Mouse (Mus musculus) cerebellum, adult 2 months (tissue): ENCODE results near the gene Anapc16. TPM values are rescaled to one million over a fixed set of nuclear protein-coding genes. Genes with fewer than 3 reads are reported as not detected.
"Not testable (repeated sequence)": the region's sequence is repeated elsewhere in the genome, so short reads cannot be mapped to it uniquely, and the experiment has no call there.

Experiments
- DNase-seq, 2 experiments: peaks; one replicate each; pipeline ENCODE4 v3.0.0; 2021
- H3K27ac ChIP-seq: fragments of 200-500 bp; 2 replicates; pipeline ENCODE4 v1.5.1; 2012; ENCODE audit warnings: low read length, control low read depth, inconsistent platforms; ENCODE audit not compliant: insufficient read depth
- H3K27me3 ChIP-seq: fragments of 200-500 bp; 2 replicates; pipeline ENCODE4 v1.6.1; 2012; ENCODE audit warnings: inconsistent platforms, mild to moderate bottlenecking, low read length, moderate library complexity; ENCODE audit not compliant: control insufficient read depth, insufficient read depth
- H3K4me1 ChIP-seq: fragments of 200-500 bp; 2 replicates; pipeline ENCODE4 v1.6.1; 2011; ENCODE audit warnings: low read length; ENCODE audit not compliant: control insufficient read depth, insufficient read depth
- H3K4me3 ChIP-seq: fragments of 200-500 bp; replicated peaks from 2 replicates; pipeline ENCODE3; 2011; ENCODE audit warnings: mild to moderate bottlenecking, low read depth, low read length, control low read depth; ENCODE audit not compliant: insufficient read depth
- CTCF ChIP-seq: fragments of 200-500 bp; IDR thresholded peaks from 2 replicates; pipeline ENCODE4 v1.5.1; 2011; ENCODE audit warnings: low read depth, mild to moderate bottlenecking, control low read depth, low read length, moderate library complexity, borderline replicate concordance; ENCODE audit not compliant: insufficient read depth
- POLR2A ChIP-seq: fragments of 200-500 bp; IDR thresholded peaks from 2 replicates; pipeline ENCODE4 v1.6.1; 2011; ENCODE audit warnings: low read length, control low read depth, borderline replicate concordance; ENCODE audit not compliant: insufficient read depth
- WGBS: fragments of 180-500 bp; shearing (Covaris S2); methylation state at CpG from one replicate; pipeline ENCODE4 v1.1.7; 2018; 5-methylcytosine and 5-hydroxymethylcytosine counted together
- polyA plus RNA-seq: library from polyadenylated mRNA; depleted of rRNA; stranded (reverse); fragments of >200 nt; gene quantifications from 2 replicates; pipeline ENCODE4 v1.2.3, GENCODE M21; 2012

Anapc16 gene
- polyA plus RNA-seq, 1 experiment: 95.5 TPM

- no peak for TF ChIP-seq POLR2A
- no peak for TF ChIP-seq CTCF
- Histone ChIP-seq H3K27me3 (no peaks in the 10 kb centered on the region), H3K27ac (no peak overlapping the region), H3K4me3 (no peak overlapping the region), H3K4me1 (peaks cover 7% of the 10 kb centered on the region; the same call in 1 of the 2 replicates)
- 90% methylated on average over 3 of the region's 3 CpGs for WGBS
- no peak for DNase-seq
Measured at GRCm38 (mm10) chr10:59999057-59999456, 3.9 kb downstream of the Anapc16 start.

GRCm38 (mm10) chr10:59997591-59997990 lies 5.3 kb downstream of the Anapc16 start:
- Histone ChIP-seq H3K27ac (no peak overlapping the region), H3K27me3 (no peaks in the 10 kb centered on the region), H3K4me3 (no peak overlapping the region), H3K4me1 (peaks cover 7% of the 10 kb centered on the region; the same call in 1 of the 2 replicates)
- WGBS: 12% methylated on average over 7 of the region's 7 CpGs
- DNase-seq: peak in 1 of 2 experiments; percentile 58
- peak; percentile 28; the same call in 1 of the 2 replicates for TF ChIP-seq CTCF
- TF ChIP-seq POLR2A: no peak

- TF ChIP-seq POLR2A (no peak), CTCF (no peak)
- Histone ChIP-seq H3K4me3 (no peak overlapping the region), H3K27me3 (no peaks in the 10 kb centered on the region), H3K27ac (no peak overlapping the region), H3K4me1 (no peaks in the 10 kb centered on the region; the same call in 1 of the 2 replicates)
- 87% methylated on average over 6 of the region's 6 CpGs for WGBS
- no peak for DNase-seq
Measured at GRCm38 (mm10) chr10:59995889-59996288, 7.0 kb downstream of the Anapc16 start.

- H3K27ac ChIP-seq, H3K27me3 ChIP-seq, DNase-seq, H3K4me1 ChIP-seq, H3K4me3 ChIP-seq: not testable (repeated sequence)
- 78% methylated on average over 2 of the region's 3 CpGs for WGBS
Measured at GRCm38 (mm10) chr10:59993813-59994212, 9.1 kb downstream of the Anapc16 start.

- Histone ChIP-seq H3K27ac (no peak overlapping the region), H3K27me3 (no peaks in the 10 kb centered on the region), H3K4me1 (no peaks in the 10 kb centered on the region), H3K4me3 (no peak overlapping the region)
- WGBS: 86% methylated on average over 8 of the region's 8 CpGs
- no peak for DNase-seq
- TF ChIP-seq CTCF: no peak
- no peak for TF ChIP-seq POLR2A
Measured at GRCm38 (mm10) chr10:59992024-59992423, 10.9 kb downstream of the Anapc16 start.

- no peak overlapping the region for H3K4me3 ChIP-seq
- DNase-seq: no peak
- TF ChIP-seq POLR2A: no peak
- TF ChIP-seq CTCF: no peak
- no peaks in the 10 kb centered on the region for H3K4me1 ChIP-seq
- no peaks in the 10 kb centered on the region for H3K27me3 ChIP-seq
- H3K27ac ChIP-seq: no peak overlapping the region
- WGBS: 66% methylated on average over 9 of the region's 9 CpGs
Measured at GRCm38 (mm10) chr10:59991262-59991880, 11.6 kb downstream of the Anapc16 start.

GRCm38 (mm10) chr10:59990393-59990792 lies 12.5 kb downstream of the Anapc16 start:
- no peak for DNase-seq
- WGBS: 95% methylated on average over 9 of the region's 9 CpGs
- Histone ChIP-seq H3K4me3 (no peak overlapping the region), H3K4me1 (no peaks in the 10 kb centered on the region), H3K27ac (no peak overlapping the region), H3K27me3 (no peaks in the 10 kb centered on the region)
- TF ChIP-seq POLR2A (no peak), CTCF (no peak)

GRCm38 (mm10) chr10:59988036-59988435 lies 14.9 kb downstream of the Anapc16 start:
- 19% methylated on average over 4 of the region's 4 CpGs for WGBS
- TF ChIP-seq POLR2A (no peak), CTCF (no peak)
- DNase-seq: no peak
- Histone ChIP-seq H3K27me3 (no peaks in the 10 kb centered on the region), H3K4me3 (no peak overlapping the region), H3K27ac (no peak overlapping the region), H3K4me1 (no peaks in the 10 kb centered on the region)

GRCm38 (mm10) chr10:59982379-59982873 lies 20.5 kb downstream of the Anapc16 start:
- no peak for DNase-seq
- Histone ChIP-seq H3K4me1 (no peaks in the 10 kb centered on the region; the same call in 1 of the 2 replicates), H3K4me3 (no peak overlapping the region), H3K27me3 (no peaks in the 10 kb centered on the region), H3K27ac (no peak overlapping the region)
- TF ChIP-seq CTCF: no peak
- no peak for TF ChIP-seq POLR2A
- 91% methylated on average over 12 of the region's 12 CpGs for WGBS
